ENCODE assay signal across 8 mouse cellular contexts in the genomic region with DNA sequence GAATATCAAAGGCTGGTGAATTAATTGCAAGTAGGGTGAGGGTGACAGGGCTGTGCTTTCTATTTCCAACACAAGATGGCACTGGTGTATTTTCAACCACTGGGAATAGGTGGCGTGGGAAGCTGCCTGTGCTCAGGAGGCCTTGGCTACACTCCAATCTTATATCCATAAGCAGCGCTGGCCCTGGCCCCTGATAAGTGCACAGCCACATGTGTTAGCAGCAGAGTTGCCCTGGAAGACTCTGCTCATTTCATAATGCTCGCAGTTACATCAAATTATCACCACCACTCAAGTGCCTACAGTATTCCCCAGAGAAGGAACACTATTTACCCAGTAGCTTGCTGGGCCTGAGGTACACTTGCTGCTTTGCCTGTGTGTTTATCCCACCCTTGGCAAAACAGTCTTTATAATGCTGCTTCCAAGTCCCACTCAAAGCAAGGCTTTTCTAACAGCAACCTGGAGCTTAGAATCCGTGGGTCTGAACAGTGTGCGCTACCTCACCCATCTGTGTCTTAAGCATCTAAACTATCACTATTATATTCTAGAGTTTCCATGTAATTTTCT.
A peak's percentile ranks its signal among the peaks of the same experiment; 100 is the strongest.
DNase-seq lines count a peak whose midpoint lies in the region; TF ChIP-seq lines count a peak whose summit lies in the region.

No protein-coding gene starts in this region.

- TF ChIP-seq CTCF in brain, embryonic 14.5 days (IDR thresholded peaks at IDR 0.05; ENCODE audit: borderline replicate concordance, extremely low read depth, insufficient read depth, insufficient read length): peak; percentile 92
- peak; percentile 65; the same call in 1 of the 2 replicates for TF ChIP-seq CTCF in embryonic fibroblast, embryonic 13.5 days (IDR thresholded peaks at IDR 0.05; ENCODE audit: borderline replicate concordance, insufficient read depth, low read length)
- peak; percentile 96 for TF ChIP-seq CTCF in layer of hippocampus, adult 2 months (conservative IDR thresholded peaks at IDR 0.05)
- TF ChIP-seq CTCF in lung, adult 2 months (IDR thresholded peaks at IDR 0.05; ENCODE audit: insufficient read depth, low read length): peak; percentile 29; the same call in 1 of the 2 replicates

- TF ChIP-seq POLR2A in brain, embryonic 14.5 days (IDR thresholded peaks at IDR 0.05; ENCODE audit: borderline replicate concordance, extremely low read depth, insufficient read depth, insufficient read length, poor library complexity, severe bottlenecking): no peak
- no peak for TF ChIP-seq POLR2A in embryonic fibroblast, embryonic 13.5 days (IDR thresholded peaks at IDR 0.05; ENCODE audit: low read depth, low read length)
- no peak for TF ChIP-seq POLR2A in lung, adult 2 months (IDR thresholded peaks at IDR 0.05; ENCODE audit: borderline replicate concordance, extremely low read depth, low read depth, low read length)

- peak; percentile 60 for DNase-seq in ES-CJ7 (ENCODE audit: low read depth, low spot score)
- DNase-seq in brain, embryonic 14.5 days (ENCODE audit: low read depth): peak; percentile 94
- DNase-seq in heart, postnatal 4 days: peak; percentile 66
- DNase-seq in layer of hippocampus, adult 2 months (ENCODE audit: low spot score in 2 of 2): peak; percentile 71 to 72
- DNase-seq in lung, adult 2 months: no peak
- peak; percentile 87 for DNase-seq in retina, postnatal 1 day
- DNase-seq in thymus, adult 18-20 months: no peak

- H3K4me3 ChIP-seq in embryonic fibroblast, embryonic 13.5 days (ENCODE audit: insufficient read depth, low read length): no peak overlapping the region
- no peak overlapping the region for H3K4me3 ChIP-seq in layer of hippocampus, adult 2 months
- H3K4me3 ChIP-seq in lung, adult 2 months (replicated peaks; ENCODE audit: extremely low read depth, low read depth, low read length): no peak overlapping the region

- WGBS in lung, adult 2 months: 38% methylated on average over 5 of the region's 5 CpGs

- H3K4me1 ChIP-seq in embryonic fibroblast, embryonic 13.5 days (ENCODE audit: control insufficient read depth, insufficient read depth, low read length): no peaks in the 10 kb centered on the region
- H3K4me1 ChIP-seq in lung, adult 2 months (ENCODE audit: control insufficient read depth, insufficient read depth, low read length): no peaks in the 10 kb centered on the region

- no peak overlapping the region for H3K27ac ChIP-seq in embryonic fibroblast, embryonic 13.5 days (ENCODE audit: insufficient read depth, low read length)
- H3K27ac ChIP-seq in layer of hippocampus, adult 2 months: no peak overlapping the region

Comparison
In these comparisons a context has a peak if more than half of its experiments do, and no peak if none do; other contexts are left out.
1. DNase-seq: peak in ES-CJ7 (single experiment), brain, embryonic 14.5 days (single experiment), heart, postnatal 4 days (single experiment), layer of hippocampus, adult 2 months (2 of 2) and retina, postnatal 1 day (single experiment); none in lung, adult 2 months (single experiment) and thymus, adult 18-20 months (0 of 2).
2. CTCF ChIP-seq: peak in every context shown above with its lines; median percentile 96 in layer of hippocampus, adult 2 months; 92 in brain, embryonic 14.5 days; 65 in embryonic fibroblast, embryonic 13.5 days; 29 in lung, adult 2 months.